Mouse (Mus musculus) cerebellum, adult 11-12 months (tissue): Measurements from ENCODE around the gene Srpr.

Experiments used
- DNase-seq: peaks from one replicate; pipeline ENCODE4 v3.0.0; 2022

Srpr gene

GRCm38 (mm10) chr9:35192983-35193542 is 6.9 kb upstream of the Srpr start:
- DNase-seq = no peak

GRCm38 (mm10) chr9:35194048-35194447 is 5.9 kb upstream of the Srpr start:
- DNase-seq = no peak

- no peak for DNase-seq
Observed at GRCm38 (mm10) chr9:35197625-35198024, 2.4 kb upstream of the Srpr start.

- no peak for DNase-seq
Observed at GRCm38 (mm10) chr9:35198351-35198750, 1.6 kb upstream of the Srpr start.

- DNase-seq = no peak
Observed at GRCm38 (mm10) chr9:35198945-35199771, 817 bp upstream of the Srpr start.

- DNase-seq = no peak
Observed at GRCm38 (mm10) chr9:35200529-35201060, 620 bp downstream of the Srpr start.

GRCm38 (mm10) chr9:35203536-35203935 is 3.6 kb downstream of the Srpr start:
- DNase-seq = no peak

- no peak for DNase-seq
Observed at GRCm38 (mm10) chr9:35204421-35204820, 4.4 kb downstream of the Srpr start.

GRCm38 (mm10) chr9:35210542-35211474 is 10.8 kb downstream of the Srpr start, which contains the start of gene Foxred1:
Gene Foxred1 (minus strand): TSS chr9:35211055.
- DNase-seq = peak; percentile 99

GRCm38 (mm10) chr9:35211573-35212511 is 11.9 kb downstream of the Srpr start:
- peak; percentile 36 for DNase-seq

GRCm38 (mm10) chr9:35217963-35218362 is 18.0 kb downstream of the Srpr start:
- no peak for DNase-seq

- no peak for DNase-seq
Observed at GRCm38 (mm10) chr9:35223466-35223865, 23.5 kb downstream of the Srpr start.

- DNase-seq = no peak
Observed at GRCm38 (mm10) chr9:35228671-35229070, 28.7 kb downstream of the Srpr start.

- DNase-seq = no peak
Observed at GRCm38 (mm10) chr9:35235996-35236395, 36.0 kb downstream of the Srpr start.

- DNase-seq = no peak
Observed at GRCm38 (mm10) chr9:35238371-35238770, 38.4 kb downstream of the Srpr start.

- DNase-seq = no peak
Observed at GRCm38 (mm10) chr9:35238915-35239571, 39.1 kb downstream of the Srpr start.

GRCm38 (mm10) chr9:35239734-35240133 is 39.8 kb downstream of the Srpr start:
- DNase-seq = no peak

- DNase-seq = no peak
Observed at GRCm38 (mm10) chr9:35247405-35247804, 47.4 kb downstream of the Srpr start.

- DNase-seq = no peak
Observed at GRCm38 (mm10) chr9:35249476-35249875, 49.5 kb downstream of the Srpr start.

GRCm38 (mm10) chr9:35257365-35257764 is 57.4 kb downstream of the Srpr start:
- DNase-seq = no peak

GRCm38 (mm10) chr9:35262418-35262817 is 62.4 kb downstream of the Srpr start:
- DNase-seq = no peak
